Mouse (Mus musculus) CH12.LX (cell line): ENCODE results near the gene Cxcr1. TPM values are rescaled to one million over a fixed set of nuclear protein-coding genes. Genes with fewer than 3 reads are reported as not detected.
A peak's percentile ranks its signal among the peaks of the same experiment; 100 is the strongest.

Experiments
- DNase-seq: peaks from one replicate; pipeline ENCODE4 v3.0.0-alpha.2; 2013; ENCODE audit errors: extremely low read depth
- H3K27ac ChIP-seq: 2 replicates; pipeline ENCODE4 v1.5.1; 2012; ENCODE audit warnings: low read depth, mild to moderate bottlenecking, control low read depth, moderate library complexity; ENCODE audit not compliant: insufficient read depth
- H3K27me3 ChIP-seq: replicated peaks from 2 replicates; pipeline ENCODE3; 2012; ENCODE audit warnings: inconsistent platforms
- H3K36me3 ChIP-seq, 2 experiments: replicated peaks in 1 of 2; 2 replicates each; pipeline versions ENCODE3 to v1.6.1; 2012; ENCODE audit warnings: inconsistent platforms in 1 of 2, low read length in 1 of 2, mild to moderate bottlenecking in 1 of 2, mixed read lengths in 1 of 2, moderate library complexity in 1 of 2; ENCODE audit not compliant: control insufficient read depth in 1 of 2, insufficient read depth in 1 of 2
- H3K4me1 ChIP-seq, 2 experiments: 2 replicates each; pipeline ENCODE4 v1.6.1; 2012; ENCODE audit warnings: inconsistent platforms in 1 of 2, moderate library complexity in 1 of 2; ENCODE audit not compliant: insufficient read depth in 2 of 2, control insufficient read depth in 1 of 2
- H3K4me2 ChIP-seq: 2 replicates; pipeline ENCODE4 v1.6.1; 2012; ENCODE audit warnings: low read depth, mild to moderate bottlenecking, control low read depth; ENCODE audit not compliant: poor library complexity, insufficient read depth, severe bottlenecking
- H3K4me3 ChIP-seq, 3 experiments: fragments of 150-350 bp in 1 of 3; sonication (generic) in 1 of 3; replicated peaks in 1 of 3; 2 replicates each; pipeline versions ENCODE3 to v1.5.1; 2011 to 2012; ENCODE audit warnings: low read depth in 2 of 3, low read length in 2 of 3, mild to moderate bottlenecking in 2 of 3, moderate library complexity in 2 of 3, control low read depth in 1 of 3, improper control_type of control experiment in 1 of 3, inconsistent platforms in 1 of 3, mixed read lengths in 1 of 3; ENCODE audit not compliant: poor library complexity in 1 of 3
- H3K79me2 ChIP-seq: replicated peaks from 2 replicates; pipeline ENCODE4 v1.6.1; 2012; ENCODE audit warnings: mild to moderate bottlenecking, moderate library complexity; ENCODE audit not compliant: control insufficient read depth, poor library complexity, insufficient read depth, severe bottlenecking; ENCODE audit errors: extremely low read depth
- H3K9ac ChIP-seq: 2 replicates; pipeline ENCODE4 v1.6.1; 2012; ENCODE audit warnings: low read depth, mild to moderate bottlenecking, control low read depth, moderate library complexity; ENCODE audit not compliant: insufficient read depth
- H3K9me3 ChIP-seq: replicated peaks from 2 replicates; pipeline ENCODE3; 2012; ENCODE audit warnings: low read length, inconsistent platforms, mixed read lengths
- CHD2 ChIP-seq: IDR thresholded peaks from 2 replicates; pipeline ENCODE4 v1.6.1; 2011; ENCODE audit warnings: low read length, improper control_type of control experiment
- CTCF ChIP-seq, 2 experiments: IDR thresholded peaks in 1 of 2; conservative IDR thresholded peaks in 1 of 2; 2 replicates each; pipeline ENCODE4 v1.5.1; 2011 to 2012; ENCODE audit warnings: low read depth in 2 of 2, low read length in 2 of 2, improper control_type of control experiment in 1 of 2, inconsistent platforms in 1 of 2, mild to moderate bottlenecking in 1 of 2, moderate library complexity in 1 of 2
- ELF1 ChIP-seq: IDR thresholded peaks from 2 replicates; pipeline ENCODE4 v1.6.1; 2014; ENCODE audit warnings: low read depth, mild to moderate bottlenecking, inconsistent platforms, low read length, improper control_type of control experiment
- ETS1 ChIP-seq: conservative IDR thresholded peaks from 2 replicates; pipeline ENCODE4 v1.6.1; 2012; ENCODE audit warnings: low read depth, mild to moderate bottlenecking, inconsistent platforms, low read length, improper control_type of control experiment, moderate library complexity
- IRF4 ChIP-seq: IDR thresholded peaks from 2 replicates; pipeline ENCODE4 v1.6.1; 2014; ENCODE audit warnings: low read depth, mild to moderate bottlenecking, inconsistent platforms, low read length, improper control_type of control experiment
- JUND ChIP-seq: conservative IDR thresholded peaks from 2 replicates; pipeline ENCODE4 v1.6.1; 2011; ENCODE audit warnings: low read depth, low read length, improper control_type of control experiment
- KAT2A ChIP-seq: IDR thresholded peaks from 2 replicates; pipeline ENCODE4 v1.6.1; 2012; ENCODE audit warnings: low read length, improper control_type of control experiment, inconsistent platforms; ENCODE audit not compliant: insufficient replicate concordance
- MAFK ChIP-seq: IDR thresholded peaks from 2 replicates; pipeline ENCODE4 v1.6.1; 2011; ENCODE audit warnings: low read length, improper control_type of control experiment; ENCODE audit not compliant: insufficient replicate concordance
- MXI1 ChIP-seq: IDR thresholded peaks from 2 replicates; pipeline ENCODE4 v1.6.1; 2011; ENCODE audit warnings: mild to moderate bottlenecking, low read depth, low read length, improper control_type of control experiment
- MYC ChIP-seq: IDR thresholded peaks from 2 replicates; pipeline ENCODE4 v1.6.1; 2011; ENCODE audit warnings: low read depth, mild to moderate bottlenecking, improper control_type of control experiment, low read length
- NELFE ChIP-seq: IDR thresholded peaks from 2 replicates; pipeline ENCODE4 v1.6.1; 2011; ENCODE audit warnings: low read depth, low read length, improper control_type of control experiment
- POLR2A ChIP-seq: IDR thresholded peaks from 2 replicates; pipeline ENCODE4 v1.6.1; 2011; ENCODE audit warnings: low read depth, mild to moderate bottlenecking, improper control_type of control experiment, low read length
- POLR2AphosphoS2 ChIP-seq: IDR thresholded peaks from 2 replicates; pipeline ENCODE4 v1.6.1; 2011; ENCODE audit warnings: low read depth, low read length, improper control_type of control experiment
- RAD21 ChIP-seq: IDR thresholded peaks from 2 replicates; pipeline ENCODE4 v1.6.1; 2011; ENCODE audit warnings: low read depth, mild to moderate bottlenecking, low read length, improper control_type of control experiment, moderate library complexity
- RCOR1 ChIP-seq: conservative IDR thresholded peaks from 2 replicates; pipeline ENCODE4 v1.6.1; 2012; ENCODE audit warnings: low read depth, mild to moderate bottlenecking, inconsistent platforms, low read length, improper control_type of control experiment
- SIN3A ChIP-seq: IDR thresholded peaks from 2 replicates; pipeline ENCODE4 v1.6.1; 2012; ENCODE audit warnings: low read length, improper control_type of control experiment, inconsistent platforms
- SMC3 ChIP-seq: IDR thresholded peaks from 2 replicates; pipeline ENCODE4 v1.6.1; 2011; ENCODE audit warnings: low read depth, low read length, improper control_type of control experiment
- TBP ChIP-seq: conservative IDR thresholded peaks from 2 replicates; pipeline ENCODE4 v1.6.1; 2011; ENCODE audit warnings: low read depth, low read length, improper control_type of control experiment
- TCF12 ChIP-seq: IDR thresholded peaks from 2 replicates; pipeline ENCODE4 v1.6.1; 2014; ENCODE audit warnings: low read depth, mild to moderate bottlenecking, inconsistent platforms, low read length, improper control_type of control experiment
- UBTF ChIP-seq: IDR thresholded peaks from 2 replicates; pipeline ENCODE4 v1.6.1; 2012; ENCODE audit warnings: low read depth, mild to moderate bottlenecking, inconsistent platforms, low read length, improper control_type of control experiment, moderate library complexity
- USF2 ChIP-seq: conservative IDR thresholded peaks from 2 replicates; pipeline ENCODE4 v1.6.1; 2011; ENCODE audit warnings: low read depth, low read length, improper control_type of control experiment
- ZKSCAN1 ChIP-seq: IDR thresholded peaks from 2 replicates; pipeline ENCODE4 v1.6.1; 2012; ENCODE audit warnings: low read depth, inconsistent platforms, low read length, improper control_type of control experiment, borderline replicate concordance
- ZMIZ1 ChIP-seq: IDR thresholded peaks from 2 replicates; pipeline ENCODE4 v1.6.1; 2012; ENCODE audit warnings: low read depth, mild to moderate bottlenecking, inconsistent platforms, low read length, improper control_type of control experiment
- ZNF384 ChIP-seq: IDR thresholded peaks from 2 replicates; pipeline ENCODE4 v1.6.1; 2012; ENCODE audit warnings: low read depth, low read length, improper control_type of control experiment, inconsistent platforms
- dilution Hi-C: fragments of 300-500 bp; cut with MboI; formaldehyde crosslinking; loops from 2 replicates; pipeline ENCODE4 v1.14.3; 2020; ENCODE audit warnings: low sequenced_read_pairs; ENCODE audit not compliant: extremely low pct_unique_long_range_greater_than_20kb, extremely low pct_ligation_motif_present
- in situ Hi-C: fragments of 300-500 bp; cut with MboI; formaldehyde crosslinking; loops from 3 replicates; pipeline ENCODE4 v1.14.3; 2019; ENCODE audit warnings: low sequenced_read_pairs, low pct_ligation_motif_present, low pct_unique_long_range_greater_than_20kb, mixed read lengths
- polyA plus RNA-seq: library from polyadenylated mRNA; unstranded; fragments of >175 nt; gene quantifications from 2 replicates; pipeline ENCODE4 v1.2.1, GENCODE M21; 2012; ENCODE audit warnings: low read depth; ENCODE audit not compliant: insufficient read length
- total RNA-seq, 2 experiments: library from RNA; depleted of rRNA; stranded (reverse); fragments of 300-350 nt in 1 of 2; fragments of >200 nt in 1 of 2; gene quantifications; 2 replicates each; pipeline ENCODE4 v1.2.3; 2012 to 2014

Gene Cxcr1
- total and polyA plus RNA-seq, 3 experiments = not detected

- TF ChIP-seq JUND (no peak), TBP (no peak), MYC (no peak), KAT2A (no peak), ZNF384 (no peak), MAFK (no peak)
- Histone ChIP-seq H3K27me3 (no peaks in the 10 kb centered on the region), H3K79me2 (no peaks in the 10 kb centered on the region), H3K9me3 (no peaks in the 10 kb centered on the region), H3K4me1 (peaks cover 0 to 11% of the 10 kb centered on the region in 2 experiments; a peak in 2 of 4 replicates), H3K9ac (no peak overlapping the region), H3K27ac (no peak overlapping the region), H3K4me2 (no peak overlapping the region), H3K36me3 (no peaks in the 10 kb centered on the region), H3K4me3 (no peak overlapping the region)
- DNase-seq = no peak
- dilution Hi-C loops = no loop called here
- in situ Hi-C loops = no loop called here
These were observed 12.2 kb upstream of the Cxcr1 start for GRCm38 (mm10) chr1:74206642-74207041.

DNA sequence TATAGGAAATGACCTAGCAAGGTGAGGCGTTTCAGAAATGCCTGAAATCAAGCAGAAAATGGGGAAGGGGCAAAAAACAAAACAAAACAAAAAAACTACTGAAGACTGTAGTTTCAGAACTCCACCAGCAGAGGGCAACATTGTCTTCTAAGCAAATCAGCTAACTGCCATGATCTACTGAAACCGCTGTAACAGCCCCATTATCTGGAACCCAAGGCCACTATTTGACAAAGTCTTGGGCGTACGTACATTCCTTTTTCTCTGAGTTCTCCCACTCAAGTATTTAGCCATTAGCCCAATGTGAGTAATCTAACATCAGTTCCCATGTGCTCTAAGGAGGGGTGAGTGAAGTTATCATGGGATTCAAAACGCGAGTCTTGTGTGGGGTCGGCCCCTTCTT, 11.4 kb upstream of the Cxcr1 start:
- H3K79me2 ChIP-seq = no peaks in the 10 kb centered on the region
- no peak overlapping the region for H3K9ac ChIP-seq
- peaks cover 3 to 19% of the 10 kb centered on the region in 2 experiments for H3K4me1 ChIP-seq
- in situ Hi-C loops = no loop called here
- DNase-seq = peak; percentile 60
- no peaks in the 10 kb centered on the region for H3K9me3 ChIP-seq
- TF ChIP-seq RAD21 (peak; percentile 91), RCOR1 (no peak), CTCF (conservative IDR thresholded peaks at IDR 0.05 in 1 of 2, IDR thresholded peaks at IDR 0.05 in 1 of 2; ENCODE audit: low read depth in 2 of 2, low read length in 2 of 2) (peak; percentile 80 to 90), ELF1 (no peak), POLR2A (no peak), ZNF384 (peak; percentile 55), ZKSCAN1 (no peak), MXI1 (no peak), SIN3A (no peak), CHD2 (no peak), ZMIZ1 (no peak), SMC3 (peak; percentile 85), NELFE (no peak), TBP (no peak), JUND (no peak), TCF12 (no peak), POLR2AphosphoS2 (no peak), USF2 (no peak), MYC (0 out of 2 replicates have a peak, but pooled peaks have one; percentile 36), ETS1 (no peak), UBTF (no peak), IRF4 (0 out of 2 replicates have a peak, but pooled peaks have one; percentile 7)
- TF ChIP-seq, all 38 proteins: peak for 6
- Histone ChIP-seq H3K4me3 (no peak overlapping the region), H3K36me3 (no peaks in the 10 kb centered on the region), H3K27me3 (no peaks in the 10 kb centered on the region), H3K27ac (no peak overlapping the region), H3K4me2 (peak overlapping the region; percentile 59; the same call in 1 of the 2 replicates)
- dilution Hi-C loops = no loop called here
